Mouse (Mus musculus): ENCODE data around the gene Fcgrt.
A peak's percentile ranks its signal among the peaks of the same experiment; 100 is the strongest.
"Not testable (repeated sequence)": the region's sequence is repeated elsewhere in the genome, so short reads cannot be mapped to it uniquely, and the experiment has no call there.

Fcgrt gene

GRCm38 (mm10) chr7:45129776-45130512 lies 26.3 kb upstream of the Fcgrt start:
- DNase-seq (ENCODE audit: low read depth, low spot score), result no peak

- no peak for DNase-seq (ENCODE audit: low read depth, low spot score)
These were observed 25.7 kb upstream of the Fcgrt start for GRCm38 (mm10) chr7:45129318-45129717.

GRCm38 (mm10) chr7:45128624-45129246 lies 25.1 kb upstream of the Fcgrt start, which contains the start of gene Rpl13a:
Gene Rpl13a (minus strand): TSS chr7:45128761.
- peak; percentile 99 for DNase-seq (ENCODE audit: low read depth, low spot score)

GRCm38 (mm10) chr7:45127700-45128224 lies 24.1 kb upstream of the Fcgrt start:
- no peak for DNase-seq (ENCODE audit: low read depth, low spot score)

- no peak for DNase-seq (ENCODE audit: low read depth, low spot score)
These were observed 23.4 kb upstream of the Fcgrt start for GRCm38 (mm10) chr7:45126844-45127699.

GRCm38 (mm10) chr7:45126147-45126843 lies 22.6 kb upstream of the Fcgrt start:
- DNase-seq (ENCODE audit: low read depth, low spot score), result no peak

- DNase-seq (ENCODE audit: low read depth, low spot score), result not testable (repeated sequence)
These were observed 22.0 kb upstream of the Fcgrt start for GRCm38 (mm10) chr7:45125649-45126048.

GRCm38 (mm10) chr7:45125144-45125600 lies 21.5 kb upstream of the Fcgrt start:
- DNase-seq (ENCODE audit: low read depth, low spot score), result no peak

GRCm38 (mm10) chr7:45124224-45125143 lies 20.8 kb upstream of the Fcgrt start, which contains the start of gene Rps11:
Gene Rps11 (minus strand): TSS chr7:45124439.
- peak; percentile 99 for DNase-seq (ENCODE audit: low read depth, low spot score)

- DNase-seq (ENCODE audit: low read depth, low spot score), result no peak
These were observed 19.5 kb upstream of the Fcgrt start for GRCm38 (mm10) chr7:45123186-45123570.

- DNase-seq (ENCODE audit: low read depth, low spot score), result no peak
These were observed 19.0 kb upstream of the Fcgrt start for GRCm38 (mm10) chr7:45122561-45123185.

GRCm38 (mm10) chr7:45121966-45122365 lies 18.3 kb upstream of the Fcgrt start:
- no peak for DNase-seq (ENCODE audit: low read depth, low spot score)

- DNase-seq (ENCODE audit: low read depth, low spot score), result no peak
These were observed 17.8 kb upstream of the Fcgrt start for GRCm38 (mm10) chr7:45121404-45121803.

GRCm38 (mm10) chr7:45119780-45120709 lies 16.4 kb upstream of the Fcgrt start:
- DNase-seq (ENCODE audit: low read depth, low spot score), result no peak

GRCm38 (mm10) chr7:45118336-45118735 lies 14.7 kb upstream of the Fcgrt start:
- no peak for DNase-seq (ENCODE audit: low read depth, low spot score)

- DNase-seq (ENCODE audit: low read depth, low spot score), result no peak
These were observed 13.9 kb upstream of the Fcgrt start for GRCm38 (mm10) chr7:45117566-45117965.

- DNase-seq (ENCODE audit: low read depth, low spot score), result no peak
These were observed 9.8 kb upstream of the Fcgrt start for GRCm38 (mm10) chr7:45113476-45113875.

GRCm38 (mm10) chr7:45112529-45112928 lies 8.9 kb upstream of the Fcgrt start:
- no peak for DNase-seq (ENCODE audit: low read depth, low spot score)

- DNase-seq (ENCODE audit: low read depth, low spot score), result no peak
These were observed 8.3 kb upstream of the Fcgrt start for GRCm38 (mm10) chr7:45111940-45112339.
